Mouse (Mus musculus): ENCODE results near the gene Serpinb6b. TPM values are rescaled to one million over a fixed set of nuclear protein-coding genes. Genes with fewer than 3 reads are reported as not detected.

Serpinb6b gene
- polyA plus RNA-seq, 1 experiment from 2014 or later, result 1.9 TPM

DNA sequence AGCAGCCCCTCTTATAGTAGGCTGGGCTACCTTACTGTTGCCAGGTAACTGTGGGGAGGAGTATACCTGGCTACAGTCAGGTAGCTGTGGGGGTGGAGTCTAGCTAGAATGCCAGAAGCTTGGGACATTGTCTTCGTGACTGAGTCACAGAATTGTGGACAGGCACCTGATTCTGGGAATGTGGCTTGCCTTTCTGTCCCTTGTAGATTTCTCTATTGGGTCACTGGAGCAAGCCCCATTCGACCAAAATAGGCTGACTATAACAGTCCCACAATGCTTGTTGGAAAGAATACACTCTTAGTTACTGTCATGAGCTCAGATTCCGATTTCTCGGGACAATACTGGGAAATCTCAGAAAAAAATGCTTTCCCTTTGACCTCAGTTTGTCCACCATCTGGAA, 30.0 kb downstream of the Serpinb6b start:
- H3K27me3 ChIP-seq (ENCODE audit: control insufficient read depth, insufficient read depth, low read length), result no peaks in the 10 kb centered on the region
- no peak for ATAC-seq (ENCODE audit: low FRiP score, low TSS enrichment)
- H3K27ac ChIP-seq (ENCODE audit: low read depth, low read length), result no peak overlapping the region
- H3K9ac ChIP-seq (ENCODE audit: low read depth, low read length), result no peak overlapping the region
- H3K36me3 ChIP-seq (ENCODE audit: control insufficient read depth, insufficient read depth, low read length), result no peaks in the 10 kb centered on the region
- no peaks in the 10 kb centered on the region for H3K9me3 ChIP-seq (ENCODE audit: control insufficient read depth, low read length)
- no peak overlapping the region for H3K4me2 ChIP-seq (replicated peaks; ENCODE audit: low read depth, low read length)
- no peak overlapping the region for H3K4me3 ChIP-seq (ENCODE audit: low read length)
- WGBS, result 74% methylated on average over 4 of the region's 4 CpGs
- H3K4me1 ChIP-seq (ENCODE audit: control insufficient read depth, insufficient read depth, low read length), result no peaks in the 10 kb centered on the region

DNA sequence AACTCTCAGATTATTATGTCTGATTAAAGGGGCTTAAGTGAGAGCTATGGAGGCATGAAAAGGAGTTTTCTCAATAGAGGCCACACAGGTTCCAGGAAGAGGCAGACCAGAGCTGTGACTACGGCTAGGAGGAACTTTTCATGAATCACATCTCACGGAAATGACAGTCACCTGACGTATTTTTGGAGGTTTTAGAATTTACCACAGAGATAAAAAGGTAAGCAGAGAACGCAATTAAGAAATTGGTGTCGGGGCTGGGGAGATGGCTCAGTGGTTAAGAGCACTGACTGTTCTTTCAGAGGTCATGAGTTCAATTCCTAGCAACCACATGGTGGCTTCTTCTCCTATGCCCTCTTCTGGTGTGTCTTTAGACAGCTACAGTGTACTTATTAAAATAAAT, 36.3 kb downstream of the Serpinb6b start:
- H3K36me3 ChIP-seq (ENCODE audit: control insufficient read depth, insufficient read depth, low read length), result no peaks in the 10 kb centered on the region
- H3K27ac ChIP-seq (ENCODE audit: low read depth, low read length), result no peak overlapping the region
- no peaks in the 10 kb centered on the region for H3K9me3 ChIP-seq (ENCODE audit: control insufficient read depth, low read length)
- no peaks in the 10 kb centered on the region for H3K27me3 ChIP-seq (ENCODE audit: control insufficient read depth, insufficient read depth, low read length)
- 93% methylated on average over 5 of the region's 5 CpGs for WGBS
- H3K4me2 ChIP-seq (replicated peaks; ENCODE audit: low read depth, low read length), result no peak overlapping the region
- no peak for ATAC-seq (ENCODE audit: low FRiP score, low TSS enrichment)
- no peak overlapping the region for H3K4me3 ChIP-seq (ENCODE audit: low read length)
- no peak overlapping the region for H3K9ac ChIP-seq (ENCODE audit: low read depth, low read length)
- no peaks in the 10 kb centered on the region for H3K4me1 ChIP-seq (ENCODE audit: control insufficient read depth, insufficient read depth, low read length)

DNA sequence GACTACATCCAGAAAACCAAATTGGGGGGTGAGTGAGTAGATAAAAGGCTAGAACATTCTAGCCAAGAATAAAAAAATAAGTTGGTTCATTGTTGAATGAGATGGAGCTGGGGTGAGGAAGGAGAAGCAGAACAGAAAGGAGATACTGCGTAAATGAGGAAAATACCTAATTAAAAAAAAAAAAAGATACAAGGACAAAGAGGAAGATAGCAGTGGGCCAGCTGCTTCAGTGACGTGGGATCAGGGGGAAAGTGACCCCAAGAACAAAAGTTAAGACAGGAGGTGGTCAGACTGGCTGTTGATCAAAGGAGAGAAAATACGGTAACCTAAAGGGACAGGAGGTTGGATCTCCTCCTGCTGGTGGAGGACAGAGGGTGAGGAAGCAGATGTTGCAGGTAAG, 37.9 kb downstream of the Serpinb6b start, which contains the start of gene Serpinb9:
Gene Serpinb9 (plus strand): TSS at position 301 of the 400 bp plus-strand sequence.
- ATAC-seq (ENCODE audit: low FRiP score, low TSS enrichment), result no peak
- H3K9ac ChIP-seq (ENCODE audit: low read depth, low read length), result no peak within 1 kb of the TSS; the same call in 1 of the 2 replicates
- H3K27me3 ChIP-seq (ENCODE audit: control insufficient read depth, insufficient read depth, low read length), result no peaks in the 10 kb centered on the region
- 84% methylated on average over 3 of the region's 3 CpGs for WGBS
- H3K4me3 ChIP-seq (ENCODE audit: low read length), result peak within 1 kb of the TSS; percentile 28; the same call in 1 of the 2 replicates
- H3K4me1 ChIP-seq (ENCODE audit: control insufficient read depth, insufficient read depth, low read length), result no peaks in the 10 kb centered on the region
- peak within 1 kb of the TSS; percentile 70; the same call in 1 of the 2 replicates for H3K27ac ChIP-seq (ENCODE audit: low read depth, low read length)
- H3K4me2 ChIP-seq (replicated peaks; ENCODE audit: low read depth, low read length), result peak within 1 kb of the TSS; percentile 44
- no peaks in the 10 kb centered on the region for H3K36me3 ChIP-seq (ENCODE audit: control insufficient read depth, insufficient read depth, low read length)
- H3K9me3 ChIP-seq (ENCODE audit: control insufficient read depth, low read length), result no peaks in the 10 kb centered on the region

DNA sequence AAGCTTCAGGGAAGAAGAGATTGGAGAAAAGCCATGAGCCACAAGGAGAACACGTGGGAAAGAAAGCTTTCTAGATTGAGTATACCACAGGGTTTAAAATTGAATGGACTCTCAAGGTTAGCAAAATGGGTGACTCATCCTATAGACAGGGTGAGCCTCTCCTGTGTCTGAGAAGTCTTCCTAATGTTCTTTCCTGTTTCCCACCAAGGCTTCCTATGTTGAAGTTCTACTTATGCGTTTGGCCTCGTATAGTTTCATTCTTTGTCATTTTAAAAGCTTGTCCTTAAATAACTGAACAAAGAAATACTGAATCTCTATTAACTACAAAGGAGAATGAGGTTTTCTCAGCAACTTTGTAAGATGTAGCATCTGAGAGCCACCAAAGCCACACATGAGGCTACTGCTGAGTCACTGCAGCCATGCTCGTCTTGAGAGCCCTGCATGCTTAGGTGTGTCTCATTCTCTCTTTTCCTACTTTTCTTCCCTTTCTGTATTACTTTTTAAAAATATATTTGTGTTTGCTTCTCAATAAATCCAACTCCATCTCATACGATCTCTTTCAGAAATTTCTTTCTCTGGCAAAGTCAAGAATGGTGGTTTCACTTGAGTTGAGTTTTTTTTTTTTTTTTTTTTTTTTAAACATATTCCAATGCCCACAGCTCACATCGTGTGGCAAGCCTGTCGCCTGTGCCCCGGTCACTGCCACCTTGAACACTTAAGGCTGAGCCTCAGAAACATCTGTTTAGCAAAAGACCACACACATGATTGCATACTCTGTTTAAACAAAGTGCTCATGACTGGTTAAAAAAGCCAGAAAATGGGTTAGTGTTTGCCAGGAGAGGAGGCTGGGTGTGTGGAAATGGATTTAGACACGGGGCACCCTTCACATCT, 38.8 kb downstream of the Serpinb6b start:
- peak overlapping the region; percentile 44 for H3K4me2 ChIP-seq (replicated peaks; ENCODE audit: low read depth, low read length)
- ATAC-seq (ENCODE audit: low FRiP score, low TSS enrichment), result peak; percentile 20; the same call in 1 of the 2 replicates
- H3K27me3 ChIP-seq (ENCODE audit: control insufficient read depth, insufficient read depth, low read length), result no peaks in the 10 kb centered on the region
- no peaks in the 10 kb centered on the region for H3K36me3 ChIP-seq (ENCODE audit: control insufficient read depth, insufficient read depth, low read length)
- H3K27ac ChIP-seq (ENCODE audit: low read depth, low read length), result peak overlapping the region; percentile 70; the same call in 1 of the 2 replicates
- H3K4me1 ChIP-seq (ENCODE audit: control insufficient read depth, insufficient read depth, low read length), result no peaks in the 10 kb centered on the region
- WGBS, result 72% methylated on average over 9 of the region's 9 CpGs
- H3K4me3 ChIP-seq (ENCODE audit: low read length), result peak overlapping the region; percentile 28; the same call in 1 of the 2 replicates
- no peaks in the 10 kb centered on the region for H3K9me3 ChIP-seq (ENCODE audit: control insufficient read depth, low read length)
- peak overlapping the region; percentile 49; the same call in 1 of the 2 replicates for H3K9ac ChIP-seq (ENCODE audit: low read depth, low read length)

DNA sequence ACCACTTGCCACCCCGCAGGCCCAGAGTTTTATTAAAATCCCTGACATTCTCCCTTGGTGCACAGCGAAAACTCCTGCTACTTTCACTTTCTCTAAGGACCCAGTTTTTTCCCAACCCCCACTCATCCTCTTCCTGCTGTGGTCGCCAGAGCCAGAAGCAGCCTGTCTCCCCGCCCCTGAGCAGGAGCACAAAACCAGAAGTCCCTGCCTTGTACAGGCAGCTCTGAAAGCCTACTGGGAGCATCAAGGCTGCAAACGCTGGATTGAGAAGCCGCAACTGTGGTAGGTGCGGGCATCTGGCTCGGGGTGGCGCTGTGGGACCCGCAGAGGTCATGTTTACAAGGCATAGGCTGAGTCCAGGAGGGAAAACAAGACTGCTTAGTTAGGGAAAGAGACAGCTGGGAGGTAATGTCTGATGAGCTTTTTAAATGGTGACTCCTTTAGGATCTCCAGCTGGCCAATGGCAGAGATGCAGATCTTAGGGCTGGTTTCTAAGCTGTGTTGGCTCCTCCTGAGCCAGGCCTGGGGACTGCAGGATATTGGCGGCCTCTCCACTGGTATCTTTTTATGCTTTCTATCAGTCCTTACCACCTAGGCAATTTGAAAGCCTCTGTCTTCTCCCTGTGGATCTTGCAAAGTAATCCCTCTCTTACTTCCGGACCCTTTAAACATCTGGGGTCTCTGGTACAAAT, 39.6 kb downstream of the Serpinb6b start:
- ATAC-seq (ENCODE audit: low FRiP score, low TSS enrichment), result peak; percentile 95
- H3K4me1 ChIP-seq (ENCODE audit: control insufficient read depth, insufficient read depth, low read length), result no peaks in the 10 kb centered on the region
- WGBS, result 19% methylated on average over 12 of the region's 12 CpGs
- H3K9me3 ChIP-seq (ENCODE audit: control insufficient read depth, low read length), result no peaks in the 10 kb centered on the region
- peak overlapping the region; percentile 44 for H3K4me2 ChIP-seq (replicated peaks; ENCODE audit: low read depth, low read length)
- no peaks in the 10 kb centered on the region for H3K36me3 ChIP-seq (ENCODE audit: control insufficient read depth, insufficient read depth, low read length)
- H3K27ac ChIP-seq (ENCODE audit: low read depth, low read length), result peak overlapping the region; percentile 70; the same call in 1 of the 2 replicates
- no peaks in the 10 kb centered on the region for H3K27me3 ChIP-seq (ENCODE audit: control insufficient read depth, insufficient read depth, low read length)
- peak overlapping the region; percentile 28; the same call in 1 of the 2 replicates for H3K4me3 ChIP-seq (ENCODE audit: low read length)
- H3K9ac ChIP-seq (ENCODE audit: low read depth, low read length), result peak overlapping the region; percentile 49; the same call in 1 of the 2 replicates

DNA sequence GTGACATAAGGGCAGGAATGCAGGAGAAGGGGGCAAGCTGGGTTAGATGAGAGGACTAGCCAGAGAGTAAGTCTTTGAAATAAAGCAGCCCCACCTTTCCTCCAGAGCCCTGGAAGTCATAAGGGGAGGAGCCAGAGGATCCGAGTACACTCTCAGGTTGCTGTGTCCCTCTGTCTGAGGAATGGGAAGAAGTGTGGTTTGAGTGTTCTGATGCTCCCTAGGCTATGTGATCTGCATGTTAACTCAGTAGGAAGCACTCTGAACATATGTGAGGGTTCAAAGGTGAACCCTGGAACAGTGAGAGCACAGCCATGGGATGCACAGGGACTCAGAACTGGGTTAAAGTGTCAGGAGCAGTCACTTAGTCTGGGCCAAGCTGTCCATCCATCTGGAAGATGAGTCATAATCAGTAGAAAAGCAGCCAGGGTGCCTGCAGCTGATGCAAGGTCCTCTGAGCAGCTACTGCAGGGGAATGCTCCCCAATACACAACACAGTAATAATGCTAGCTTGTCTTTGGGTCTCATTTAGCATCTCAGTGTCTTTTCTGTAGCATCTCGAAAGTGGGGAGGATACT, 40.6 kb downstream of the Serpinb6b start:
- no peak overlapping the region for H3K4me3 ChIP-seq (ENCODE audit: low read length)
- H3K4me1 ChIP-seq (ENCODE audit: control insufficient read depth, insufficient read depth, low read length), result no peaks in the 10 kb centered on the region
- 70% methylated on average over 2 of the region's 2 CpGs for WGBS
- no peaks in the 10 kb centered on the region for H3K27me3 ChIP-seq (ENCODE audit: control insufficient read depth, insufficient read depth, low read length)
- H3K36me3 ChIP-seq (ENCODE audit: control insufficient read depth, insufficient read depth, low read length), result no peaks in the 10 kb centered on the region
- ATAC-seq (ENCODE audit: low FRiP score, low TSS enrichment), result no peak
- no peaks in the 10 kb centered on the region for H3K9me3 ChIP-seq (ENCODE audit: control insufficient read depth, low read length)
- H3K4me2 ChIP-seq (replicated peaks; ENCODE audit: low read depth, low read length), result no peak overlapping the region
- H3K27ac ChIP-seq (ENCODE audit: low read depth, low read length), result no peak overlapping the region
- no peak overlapping the region for H3K9ac ChIP-seq (ENCODE audit: low read depth, low read length)

DNA sequence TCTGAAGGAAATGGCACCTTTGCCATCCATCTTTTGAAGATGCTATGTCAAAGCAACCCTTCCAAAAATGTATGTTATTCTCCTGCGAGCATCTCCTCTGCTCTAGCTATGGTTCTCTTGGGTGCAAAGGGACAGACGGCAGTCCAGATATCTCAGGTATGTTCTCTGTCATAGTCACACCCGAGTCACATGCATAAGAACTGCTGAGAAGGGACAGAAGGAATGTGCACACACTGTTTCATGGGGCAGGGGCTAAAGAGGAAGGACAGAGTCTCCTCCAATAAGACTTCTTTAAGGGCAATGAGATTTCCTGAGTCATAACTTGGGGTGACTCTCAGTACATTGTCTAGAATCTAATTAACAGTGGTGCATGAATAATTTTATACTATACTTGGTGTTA, 41.5 kb downstream of the Serpinb6b start:
- Histone ChIP-seq H3K4me3 (ENCODE audit: low read length) (no peak overlapping the region), H3K9ac (ENCODE audit: low read depth, low read length) (no peak overlapping the region), H3K9me3 (ENCODE audit: control insufficient read depth, low read length) (no peaks in the 10 kb centered on the region), H3K36me3 (ENCODE audit: control insufficient read depth, insufficient read depth, low read length) (no peaks in the 10 kb centered on the region), H3K4me1 (ENCODE audit: control insufficient read depth, insufficient read depth, low read length) (no peaks in the 10 kb centered on the region), H3K4me2 (replicated peaks; ENCODE audit: low read depth, low read length) (no peak overlapping the region), H3K27ac (ENCODE audit: low read depth, low read length) (no peak overlapping the region), H3K27me3 (ENCODE audit: control insufficient read depth, insufficient read depth, low read length) (no peaks in the 10 kb centered on the region)
- ATAC-seq (ENCODE audit: low FRiP score, low TSS enrichment), result no peak
- WGBS, result 88% methylated on average over 3 of the region's 3 CpGs

DNA sequence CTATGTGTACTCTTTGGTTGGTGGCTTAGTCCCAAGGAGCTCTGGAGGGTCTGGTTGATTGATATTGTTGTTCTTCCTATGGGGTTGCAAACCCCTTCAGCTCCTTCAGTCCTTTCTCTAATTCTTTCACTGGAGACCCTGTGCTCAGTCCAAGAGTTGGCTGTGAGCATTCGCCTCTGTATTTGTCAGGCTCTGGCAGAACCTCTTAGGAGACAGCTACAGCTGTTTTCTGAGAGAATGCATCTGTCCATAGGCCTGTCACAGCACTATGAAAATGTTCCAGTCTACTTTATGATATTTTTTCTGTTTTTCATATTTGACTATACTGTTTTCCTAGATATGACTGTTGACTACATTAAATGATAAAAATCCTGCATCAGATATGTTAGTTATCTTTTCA, 47.4 kb downstream of the Serpinb6b start:
- H3K27me3 ChIP-seq (ENCODE audit: control insufficient read depth, insufficient read depth, low read length), result no peaks in the 10 kb centered on the region
- no peak overlapping the region for H3K9ac ChIP-seq (ENCODE audit: low read depth, low read length)
- H3K9me3 ChIP-seq (ENCODE audit: control insufficient read depth, low read length), result no peaks in the 10 kb centered on the region
- H3K4me2 ChIP-seq (replicated peaks; ENCODE audit: low read depth, low read length), result no peak overlapping the region
- no peaks in the 10 kb centered on the region for H3K36me3 ChIP-seq (ENCODE audit: control insufficient read depth, insufficient read depth, low read length)
- no peak overlapping the region for H3K4me3 ChIP-seq (ENCODE audit: low read length)
- ATAC-seq (ENCODE audit: low FRiP score, low TSS enrichment), result no peak
- 65% methylated on average over 1 of the region's 1 CpGs for WGBS
- no peak overlapping the region for H3K27ac ChIP-seq (ENCODE audit: low read depth, low read length)
- H3K4me1 ChIP-seq (ENCODE audit: control insufficient read depth, insufficient read depth, low read length), result no peaks in the 10 kb centered on the region
